Mouse (Mus musculus) C2C12 (cell line): ENCODE data around the gene Slc39a5.

Experiments
- CEBPB ChIP-seq: IDR thresholded peaks from one replicate; pipeline ENCODE4 v1.6.1; 2011; ENCODE audit warnings: low read depth, mild to moderate bottlenecking, control low read depth, moderate library complexity
- CTCF ChIP-seq: IDR thresholded peaks from one replicate; pipeline ENCODE4 v1.5.1; 2011; ENCODE audit not compliant: control insufficient read depth, insufficient read depth, insufficient read length
- MAX ChIP-seq: IDR thresholded peaks from one replicate; pipeline ENCODE4 v1.6.1; 2011; ENCODE audit warnings: mild to moderate bottlenecking, control low read depth
- USF1 ChIP-seq: IDR thresholded peaks from one replicate; pipeline ENCODE4 v1.6.1; 2011; ENCODE audit warnings: low read depth, mild to moderate bottlenecking, control low read depth, moderate library complexity

DNA sequence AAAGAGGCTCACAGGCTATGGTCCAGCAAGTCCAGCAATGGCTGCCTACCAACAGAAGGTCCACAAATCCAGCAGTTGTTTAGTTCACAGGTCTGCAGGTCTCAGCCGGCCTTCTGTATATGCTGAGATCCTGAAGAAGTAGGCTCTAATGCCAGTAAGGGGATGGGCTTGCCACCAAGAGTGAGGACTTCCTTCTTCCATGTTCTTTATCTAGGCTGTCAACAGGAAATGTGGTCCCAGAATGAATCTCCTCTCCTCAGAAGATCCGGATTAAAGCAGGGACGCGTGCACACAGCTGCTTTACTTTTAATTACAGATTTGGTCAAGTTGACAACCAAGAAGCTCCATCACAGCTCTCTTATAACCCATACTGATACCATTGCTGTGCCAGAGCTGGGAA is 44.4 kb upstream of the Slc39a5 start:
- TF ChIP-seq CTCF: no peak
- TF ChIP-seq CEBPB: no peak
- no peak for TF ChIP-seq MAX
- no peak for TF ChIP-seq USF1
